Mouse (Mus musculus) hindbrain, embryonic 14.5 days (tissue): Measurements from ENCODE around the gene Cped1. TPM values are rescaled to one million over a fixed set of nuclear protein-coding genes. Genes with fewer than 3 reads are reported as not detected.

Source experiments
- ATAC-seq: fragments of 200-750 bp; cut with Nextera tagmentation; 2 replicates; pipeline ENCODE4 v1.8.0; 2017; ENCODE audit warnings: moderate number of reproducible peaks, mild to moderate bottlenecking, moderate TSS enrichment, moderate library complexity; ENCODE audit not compliant: low FRiP score
- DNase-seq: peaks from one replicate; pipeline ENCODE4 v3.0.0-alpha.2; 2015; ENCODE audit warnings: low spot score
- H3K27ac ChIP-seq: fragments of 300-500 bp; sonication (generic); 2 replicates; pipeline ENCODE4 v1.5.1; 2014; ENCODE audit warnings: mild to moderate bottlenecking, moderate library complexity
- H3K27me3 ChIP-seq: fragments of 300-500 bp; sonication (generic); 2 replicates; pipeline ENCODE4 v1.6.1; 2014; ENCODE audit warnings: mild to moderate bottlenecking, low read length, mixed read lengths; ENCODE audit not compliant: control insufficient read depth, insufficient read depth
- H3K36me3 ChIP-seq: fragments of 300-500 bp; sonication (generic); replicated peaks from 2 replicates; pipeline ENCODE4 v1.6.1; 2014; ENCODE audit not compliant: control insufficient read depth, insufficient read depth
- H3K4me1 ChIP-seq: fragments of 300-500 bp; sonication (generic); replicated peaks from 2 replicates; pipeline ENCODE4 v1.6.1; 2014; ENCODE audit warnings: antibody characterized with exemption, low read length, mixed read lengths; ENCODE audit not compliant: control insufficient read depth, insufficient read depth
- H3K4me2 ChIP-seq: fragments of 300-500 bp; sonication (generic); replicated peaks from 2 replicates; pipeline ENCODE4 v1.6.1; 2014; ENCODE audit warnings: mild to moderate bottlenecking, moderate library complexity
- H3K4me3 ChIP-seq: fragments of 300-500 bp; sonication (generic); replicated peaks from 2 replicates; pipeline ENCODE4 v1.5.1; 2014; ENCODE audit warnings: mild to moderate bottlenecking, low read length
- H3K9ac ChIP-seq: fragments of 300-500 bp; sonication (generic); 2 replicates; pipeline ENCODE4 v1.6.1; 2014
- H3K9me3 ChIP-seq: fragments of 300-500 bp; sonication (generic); 2 replicates; pipeline ENCODE4 v1.6.1; 2016; ENCODE audit warnings: low read length; ENCODE audit not compliant: control insufficient read depth
- WGBS: fragments of 180-500 bp; shearing (Covaris S2); extraction: QIAGEN DNeasy Blood & Tissue Kit; methylation state at CpG from one replicate; pipeline ENCODE4 v1.1.7; 2014; 5-methylcytosine and 5-hydroxymethylcytosine counted together
- polyA plus RNA-seq: library from polyadenylated mRNA; unstranded; fragments of >200 nt; fragmentation: Nextera tagmentation; extraction: Ambion mirVana; gene quantifications from 2 replicates; pipeline ENCODE4 v1.2.1, GENCODE M21; 2014

Cped1 gene
- polyA plus RNA-seq, 1 experiment from 2014 or later: 5.0 TPM

GRCm38 (mm10) chr6:22269840-22270521 is 284.3 kb downstream of the Cped1 start:
- no peak for ATAC-seq
- no peaks in the 10 kb centered on the region for H3K4me1 ChIP-seq
- no peak for DNase-seq
- H3K27ac ChIP-seq: no peak overlapping the region
- H3K27me3 ChIP-seq: no peaks in the 10 kb centered on the region
- H3K9me3 ChIP-seq: no peaks in the 10 kb centered on the region
- H3K4me2 ChIP-seq: no peak overlapping the region
- no peaks in the 10 kb centered on the region for H3K36me3 ChIP-seq
- no peak overlapping the region for H3K9ac ChIP-seq
- WGBS: 84% methylated on average over 8 of the region's 8 CpGs
- H3K4me3 ChIP-seq: no peak overlapping the region

GRCm38 (mm10) chr6:22277941-22278340 is 292.2 kb downstream of the Cped1 start:
- Histone ChIP-seq H3K4me1 (no peaks in the 10 kb centered on the region), H3K9ac (no peak overlapping the region), H3K4me3 (no peak overlapping the region), H3K36me3 (no peaks in the 10 kb centered on the region), H3K27me3 (no peaks in the 10 kb centered on the region), H3K27ac (no peak overlapping the region), H3K9me3 (no peaks in the 10 kb centered on the region), H3K4me2 (no peak overlapping the region)
- ATAC-seq (no peak), DNase-seq (no peak)
- WGBS: 93% methylated on average over 3 of the region's 3 CpGs

DNA sequence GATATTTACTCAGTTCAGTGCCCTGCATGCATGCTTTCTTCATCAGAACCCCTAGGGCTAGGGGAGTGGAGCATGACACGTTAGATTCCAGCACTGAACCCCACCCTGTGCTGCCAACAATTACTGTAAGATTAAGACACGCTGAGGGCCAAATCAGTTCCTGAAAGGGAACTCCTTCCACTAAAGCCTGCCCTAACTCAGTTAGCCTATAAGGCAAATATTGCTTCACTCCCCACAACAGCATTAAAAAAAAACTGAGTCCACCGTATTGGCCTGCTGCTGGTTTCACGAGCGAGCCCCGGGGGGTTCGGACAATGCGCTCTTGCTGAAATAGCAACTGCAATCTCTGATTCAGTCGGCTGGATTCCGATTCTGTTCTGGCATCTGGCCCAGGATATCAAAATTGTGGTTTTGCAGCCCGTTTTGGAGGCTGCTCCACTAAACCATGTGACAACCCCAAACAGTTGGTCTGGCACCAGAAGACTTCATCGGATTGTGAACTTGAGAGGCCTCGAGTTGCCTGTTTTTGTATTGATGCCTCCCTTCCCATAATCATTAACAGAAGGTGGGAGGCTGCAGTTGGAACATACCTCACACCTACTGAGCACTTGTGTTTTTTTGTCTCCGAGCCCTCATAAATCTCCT is 294.6 kb downstream of the Cped1 start:
- DNase-seq: no peak
- Histone ChIP-seq H3K4me2 (no peak overlapping the region; the same call in 1 of the 2 replicates), H3K36me3 (no peaks in the 10 kb centered on the region), H3K27me3 (no peaks in the 10 kb centered on the region), H3K9me3 (no peaks in the 10 kb centered on the region), H3K4me1 (no peaks in the 10 kb centered on the region), H3K27ac (no peak overlapping the region), H3K9ac (no peak overlapping the region), H3K4me3 (no peak overlapping the region)
- ATAC-seq: no peak
- WGBS: 56% methylated on average over 14 of the region's 14 CpGs

DNA sequence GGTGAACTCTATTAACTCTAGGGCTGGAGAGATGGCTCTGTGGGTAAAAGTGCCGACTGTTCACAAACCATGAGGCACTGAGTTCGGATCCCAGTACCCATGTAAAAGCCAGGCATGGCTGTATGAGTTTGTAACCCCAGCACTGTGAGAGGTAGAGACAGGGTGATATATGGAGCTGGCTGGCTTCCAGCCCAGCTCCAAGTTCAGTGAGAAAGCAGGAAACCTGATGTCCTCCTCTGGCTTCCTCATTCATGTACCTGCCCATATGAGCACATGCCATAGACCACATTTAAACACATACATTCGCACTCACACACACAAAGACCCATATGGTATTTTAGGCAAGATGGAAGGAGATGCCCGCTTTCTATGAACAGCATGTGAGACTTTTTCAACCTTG is 296.7 kb downstream of the Cped1 start:
- WGBS: 90% methylated on average over 4 of the region's 4 CpGs
- no peak overlapping the region for H3K27ac ChIP-seq
- H3K4me3 ChIP-seq: no peak overlapping the region
- H3K36me3 ChIP-seq: no peaks in the 10 kb centered on the region
- no peaks in the 10 kb centered on the region for H3K4me1 ChIP-seq
- DNase-seq: no peak
- H3K4me2 ChIP-seq: no peak overlapping the region
- H3K9me3 ChIP-seq: no peaks in the 10 kb centered on the region
- ATAC-seq: no peak
- peaks cover 11% of the 10 kb centered on the region; the same call in 1 of the 2 replicates for H3K27me3 ChIP-seq
- H3K9ac ChIP-seq: no peak overlapping the region

GRCm38 (mm10) chr6:22288004-22288736 is 302.5 kb downstream of the Cped1 start, which contains the start of gene Wnt16:
Gene Wnt16 (plus strand): TSS chr6:22288227.
- Histone ChIP-seq H3K27me3 (peaks cover 60% of the 10 kb centered on the region), H3K27ac (no peak within 1 kb of the TSS), H3K9ac (peak within 1 kb of the TSS; percentile 52), H3K9me3 (no peaks in the 10 kb centered on the region), H3K4me1 (peaks cover 16% of the 10 kb centered on the region), H3K4me3 (peak within 1 kb of the TSS; percentile 38), H3K36me3 (no peaks in the 10 kb centered on the region), H3K4me2 (peak within 1 kb of the TSS; percentile 81)
- no peak for DNase-seq
- peak; percentile 72 for ATAC-seq
- WGBS: 1% methylated on average over 20 of the region's 20 CpGs

DNA sequence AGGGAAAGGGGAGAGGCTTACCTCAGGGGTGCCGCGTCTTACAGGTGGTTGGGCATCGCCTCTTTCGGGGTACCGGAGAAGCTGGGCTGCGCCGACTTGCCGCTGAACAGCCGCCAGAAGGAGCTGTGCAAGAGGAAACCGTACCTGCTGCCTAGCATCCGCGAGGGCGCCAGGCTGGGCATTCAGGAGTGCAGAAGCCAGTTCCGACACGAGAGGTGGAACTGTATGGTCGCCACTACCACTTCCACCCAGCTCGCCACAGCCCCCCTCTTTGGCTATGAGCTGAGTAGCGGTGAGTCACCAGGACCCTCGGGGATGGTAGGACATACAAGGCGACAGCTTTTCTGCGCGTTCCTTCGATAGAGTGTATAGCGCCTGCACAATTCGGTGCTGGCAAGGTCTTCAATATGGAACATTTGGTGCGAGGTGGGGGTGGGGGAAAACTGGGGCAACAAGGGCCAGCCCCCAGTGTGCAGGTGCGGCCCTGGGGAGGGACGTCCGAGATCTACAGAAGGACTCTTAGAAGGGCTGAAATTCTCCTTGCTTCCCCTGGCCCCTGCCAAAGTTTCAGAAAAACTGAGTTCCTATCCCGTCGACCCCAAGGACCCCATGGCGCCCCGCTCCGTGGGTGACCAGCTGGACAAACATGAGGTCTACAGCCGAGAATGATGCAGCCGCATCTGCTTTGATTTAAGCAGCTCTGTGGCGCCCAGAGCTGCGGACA is 303.2 kb downstream of the Cped1 start:
- Histone ChIP-seq H3K27ac (no peak overlapping the region), H3K36me3 (no peaks in the 10 kb centered on the region), H3K4me3 (peak overlapping the region; percentile 38), H3K27me3 (peaks cover 67% of the 10 kb centered on the region), H3K9me3 (no peaks in the 10 kb centered on the region), H3K4me1 (peaks cover 16% of the 10 kb centered on the region), H3K4me2 (peak overlapping the region; percentile 81), H3K9ac (peak overlapping the region; percentile 52)
- ATAC-seq (peak; percentile 76), DNase-seq (peak; percentile 47)
- under 1% methylated on average over 38 of the region's 38 CpGs for WGBS

- H3K27ac ChIP-seq: no peak overlapping the region
- peak overlapping the region; percentile 81 for H3K4me2 ChIP-seq
- H3K4me3 ChIP-seq: peak overlapping the region; percentile 38
- H3K9ac ChIP-seq: no peak overlapping the region
- no peaks in the 10 kb centered on the region for H3K36me3 ChIP-seq
- H3K9me3 ChIP-seq: no peaks in the 10 kb centered on the region
- 2% methylated on average over 21 of the region's 21 CpGs for WGBS
- peaks cover 70% of the 10 kb centered on the region for H3K27me3 ChIP-seq
- peaks cover 16% of the 10 kb centered on the region for H3K4me1 ChIP-seq
- DNase-seq: no peak
- ATAC-seq: no peak
Measured at GRCm38 (mm10) chr6:22289461-22290021, 303.8 kb downstream of the Cped1 start.

DNA sequence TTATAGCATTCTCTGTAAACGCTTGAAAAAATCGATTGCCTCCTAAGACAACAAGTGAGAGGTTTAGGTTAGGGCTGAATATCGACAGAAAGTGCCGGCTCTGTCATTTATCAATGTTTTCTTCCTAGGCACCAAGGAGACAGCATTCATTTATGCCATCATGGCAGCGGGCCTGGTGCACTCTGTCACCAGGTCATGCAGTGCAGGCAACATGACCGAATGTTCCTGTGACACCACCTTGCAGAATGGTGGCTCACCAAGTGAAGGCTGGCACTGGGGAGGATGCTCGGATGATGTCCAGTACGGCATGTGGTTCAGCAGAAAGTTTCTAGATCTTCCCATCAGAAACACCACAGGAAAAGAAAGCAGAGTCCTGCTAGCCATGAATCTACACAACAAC is 305.1 kb downstream of the Cped1 start:
- Histone ChIP-seq H3K27ac (no peak overlapping the region), H3K27me3 (peaks cover 70% of the 10 kb centered on the region), H3K4me2 (no peak overlapping the region), H3K9me3 (no peaks in the 10 kb centered on the region), H3K9ac (no peak overlapping the region), H3K36me3 (no peaks in the 10 kb centered on the region), H3K4me1 (peaks cover 16% of the 10 kb centered on the region), H3K4me3 (no peak overlapping the region)
- WGBS: 71% methylated on average over 8 of the region's 8 CpGs
- ATAC-seq (no peak), DNase-seq (no peak)
